ENCODE assay signal across 10 mouse cellular contexts in the genomic region with DNA sequence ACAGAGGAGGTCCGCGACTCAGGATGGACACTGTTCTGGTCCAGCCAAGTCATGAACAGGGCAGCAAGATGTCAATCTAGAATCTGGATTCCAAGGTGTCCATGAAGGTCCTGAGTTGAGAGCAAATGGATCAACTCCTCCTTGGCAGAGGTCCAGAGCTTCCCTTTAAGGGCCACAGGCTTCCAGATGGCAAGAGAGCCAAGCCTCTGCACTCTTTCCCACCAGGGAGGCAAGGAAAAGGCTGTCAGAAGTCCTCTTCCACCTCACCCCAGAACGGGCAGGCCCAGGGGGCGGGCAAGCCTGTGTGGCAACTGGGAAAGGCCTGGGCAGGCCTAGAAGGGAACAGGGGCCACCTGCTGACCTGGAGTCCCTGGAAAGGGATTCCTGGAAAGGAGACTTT. TPM values are rescaled to one million over a fixed set of nuclear protein-coding genes. Genes with fewer than 3 reads are reported as not detected.
DNase-seq lines count a peak whose midpoint lies in the region; ATAC-seq and TF ChIP-seq lines count a peak whose summit lies in the region.
"Had no signal": no experiment of that assay in that cellular context is flagged by ENCODE, and none has a peak within 500 bp of the region (broad histone marks: within the 10 kb centered on the region; RNA-seq: fewer than 3 reads in every experiment).

No protein-coding gene starts in this region.

- H3K36me3 ChIP-seq in neural tube, embryonic 12.5 days = no peaks in the 10 kb centered on the region
- H3K36me3 ChIP-seq in embryonic facial prominence, embryonic 15.5 days = no peaks in the 10 kb centered on the region
- no peaks in the 10 kb centered on the region for H3K36me3 ChIP-seq in hindbrain, embryonic 15.5 days
- no peaks in the 10 kb centered on the region for H3K36me3 ChIP-seq in lung, postnatal 0 days (ENCODE audit: insufficient read depth, low read length)
- H3K36me3 ChIP-seq: heart, embryonic 12.5 days; liver, embryonic 15.5 days had no signal

- no peak overlapping the region for H3K4me3 ChIP-seq in neural tube, embryonic 12.5 days
- H3K4me3 ChIP-seq in embryonic facial prominence, embryonic 15.5 days (replicated peaks) = no peak overlapping the region
- no peak overlapping the region for H3K4me3 ChIP-seq in hindbrain, embryonic 15.5 days
- no peak overlapping the region for H3K4me3 ChIP-seq in lung, postnatal 0 days (ENCODE audit: low read depth, low read length)
- H3K4me3 ChIP-seq: heart, embryonic 12.5 days; liver, embryonic 15.5 days had no signal

- TF ChIP-seq CTCF in lung, postnatal 0 days (IDR thresholded peaks at IDR 0.05) = no peak

- DNase-seq in neural tube, embryonic 10.5 days (ENCODE audit: extremely low spot score, low spot score) = no peak
- DNase-seq in lung, postnatal 0 days (ENCODE audit: low spot score) = no peak
- no peak for DNase-seq in right cerebral cortex, postnatal 10 days (ENCODE audit: low spot score in 2 of 2)
- DNase-seq in embryo, embryonic 9.5 days (ENCODE audit: extremely low spot score) = no peak
- DNase-seq in embryo, embryonic 10 days (ENCODE audit: low spot score) = no peak

- no peak overlapping the region for H3K4me2 ChIP-seq in neural tube, embryonic 12.5 days (replicated peaks)
- no peak overlapping the region for H3K4me2 ChIP-seq in embryonic facial prominence, embryonic 15.5 days (replicated peaks)
- no peak overlapping the region for H3K4me2 ChIP-seq in hindbrain, embryonic 15.5 days
- no peak overlapping the region for H3K4me2 ChIP-seq in lung, postnatal 0 days (replicated peaks; ENCODE audit: low read depth, low read length)
- H3K4me2 ChIP-seq: heart, embryonic 12.5 days; liver, embryonic 15.5 days had no signal

- peaks cover 26% of the 10 kb centered on the region for H3K4me1 ChIP-seq in neural tube, embryonic 12.5 days
- H3K4me1 ChIP-seq in embryonic facial prominence, embryonic 15.5 days = peaks cover 12% of the 10 kb centered on the region
- H3K4me1 ChIP-seq in hindbrain, embryonic 15.5 days (replicated peaks) = peaks cover 38% of the 10 kb centered on the region
- no peaks in the 10 kb centered on the region for H3K4me1 ChIP-seq in lung, postnatal 0 days (ENCODE audit: insufficient read depth, low read depth, low read length)
- H3K4me1 ChIP-seq: heart, embryonic 12.5 days; liver, embryonic 15.5 days had no signal

- TF ChIP-seq EP300 in lung, postnatal 0 days (IDR thresholded peaks at IDR 0.05) = no peak

- H3K9ac ChIP-seq in neural tube, embryonic 12.5 days = no peak overlapping the region
- no peak overlapping the region for H3K9ac ChIP-seq in embryonic facial prominence, embryonic 15.5 days
- no peak overlapping the region for H3K9ac ChIP-seq in hindbrain, embryonic 15.5 days
- no peak overlapping the region for H3K9ac ChIP-seq in lung, postnatal 0 days (replicated peaks; ENCODE audit: low read depth)
- H3K9ac ChIP-seq: heart, embryonic 12.5 days; liver, embryonic 15.5 days had no signal

- H3K9me3 ChIP-seq in neural tube, embryonic 12.5 days = no peaks in the 10 kb centered on the region
- no peaks in the 10 kb centered on the region for H3K9me3 ChIP-seq in embryonic facial prominence, embryonic 15.5 days (replicated peaks)
- no peaks in the 10 kb centered on the region for H3K9me3 ChIP-seq in hindbrain, embryonic 15.5 days
- H3K9me3 ChIP-seq in lung, postnatal 0 days (ENCODE audit: low read length) = no peaks in the 10 kb centered on the region
- H3K9me3 ChIP-seq: heart, embryonic 12.5 days; liver, embryonic 15.5 days had no signal

- no peak overlapping the region for H3K27ac ChIP-seq in neural tube, embryonic 12.5 days
- H3K27ac ChIP-seq in embryonic facial prominence, embryonic 15.5 days (replicated peaks) = peak overlapping the region; percentile 58; the same call in 1 of the 2 replicates
- peak overlapping the region; percentile 56 for H3K27ac ChIP-seq in hindbrain, embryonic 15.5 days (replicated peaks)
- no peak overlapping the region for H3K27ac ChIP-seq in lung, postnatal 0 days (ENCODE audit: low read length)
- H3K27ac ChIP-seq: liver, embryonic 15.5 days had no signal

- no peaks in the 10 kb centered on the region for H3K27me3 ChIP-seq in neural tube, embryonic 12.5 days (replicated peaks)
- H3K27me3 ChIP-seq in embryonic facial prominence, embryonic 15.5 days = no peaks in the 10 kb centered on the region
- H3K27me3 ChIP-seq in hindbrain, embryonic 15.5 days = no peaks in the 10 kb centered on the region
- no peaks in the 10 kb centered on the region for H3K27me3 ChIP-seq in lung, postnatal 0 days (replicated peaks; ENCODE audit: insufficient read depth, low read length)

- 0 out of 2 replicates have a peak, but pooled peaks have one; percentile 18 for ATAC-seq in neural tube, embryonic 12.5 days (ENCODE audit: low FRiP score, low read depth)
- no peak for ATAC-seq in embryonic facial prominence, embryonic 15.5 days (ENCODE audit: insufficient number of reproducible peaks, low FRiP score, low TSS enrichment, low read depth)
- no peak for ATAC-seq in hindbrain, embryonic 15.5 days (ENCODE audit: low FRiP score, low read depth)
- ATAC-seq in lung, postnatal 0 days = no peak

- WGBS in neural tube, embryonic 12.5 days = 79% methylated on average over 4 of the region's 4 CpGs
- WGBS in embryonic facial prominence, embryonic 15.5 days = 76% methylated on average over 4 of the region's 4 CpGs
- whole genome bisulfite sequencing in hindbrain, embryonic 15.5 days = 69% methylated on average over 4 of the region's 4 CpGs
- 61% methylated on average over 4 of the region's 4 CpGs for WGBS in lung, postnatal 0 days

RNA-seq across cellular contexts. Expression of a gene that starts 58.7 kb away (rescaled TPM):
- 7.9 and 8.7 TPM in 2 replicates for polyA plus RNA-seq in neural tube, embryonic 12.5 days (2016; fragmentation: Nextera tagmentation; extraction: Ambion mirVana)
- polyA plus RNA-seq in embryonic facial prominence, embryonic 15.5 days (2015; fragmentation: Nextera tagmentation; extraction: Ambion mirVana) = 5.3 and 6.5 TPM in 2 replicates
- 16.3 and 17.4 TPM in 2 replicates for polyA plus RNA-seq in hindbrain, embryonic 15.5 days (2015; fragmentation: Nextera tagmentation; extraction: Ambion mirVana)
- polyA plus RNA-seq in lung, postnatal 0 days (2015; fragmentation: Nextera tagmentation; extraction: Ambion mirVana) = 1.6 and 2.4 TPM in 2 replicates

Comparison
In these comparisons a context has a peak if more than half of its experiments do, and no peak if none do; other contexts are left out.
1. H3K27ac ChIP-seq: peak in embryonic facial prominence, embryonic 15.5 days (single experiment) and hindbrain, embryonic 15.5 days (single experiment); none in neural tube, embryonic 12.5 days (single experiment) and lung, postnatal 0 days (single experiment).